Mouse (Mus musculus) thymus, adult 2 months (tissue): ENCODE measurements around the gene Plgrkt.

Experiments used
- CTCF ChIP-seq: fragments of 200-500 bp; IDR thresholded peaks from 2 replicates; pipeline ENCODE4 v1.5.1; 2012; ENCODE audit warnings: mild to moderate bottlenecking, control low read depth, low read length, moderate library complexity, borderline replicate concordance; ENCODE audit not compliant: control insufficient read depth, poor library complexity, insufficient read depth; ENCODE audit errors: extremely low read depth
- POLR2A ChIP-seq: fragments of 200-500 bp; IDR thresholded peaks from 2 replicates; pipeline ENCODE4 v1.6.1; 2012; ENCODE audit warnings: mild to moderate bottlenecking, low read length, control low read depth, moderate library complexity; ENCODE audit not compliant: control insufficient read depth, poor library complexity, insufficient read depth; ENCODE audit errors: extremely low read depth

DNA sequence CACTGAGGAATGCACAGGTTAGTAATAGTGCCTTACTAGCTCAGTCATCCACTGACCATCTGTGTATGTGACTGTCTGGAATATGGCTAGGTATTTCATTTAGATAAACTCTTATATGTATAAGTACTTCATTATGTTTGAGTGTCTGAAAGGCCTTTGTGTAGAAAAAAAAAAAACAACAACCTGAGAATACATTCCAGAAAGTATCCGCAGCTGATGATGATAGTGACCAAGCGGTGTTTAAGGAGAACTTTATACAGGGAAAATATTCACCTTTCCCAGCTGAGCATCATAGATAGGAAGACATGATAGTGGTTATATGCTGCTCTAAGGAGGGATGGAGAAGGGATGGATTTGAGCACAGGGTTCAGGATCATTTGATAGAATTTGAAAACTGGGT, 851 bp upstream of the Plgrkt start:
- no peak for TF ChIP-seq CTCF
- TF ChIP-seq POLR2A = no peak
